Mouse (Mus musculus) fat pad, adult 2 months (tissue): ENCODE results near the gene Mob3a.

Source experiments
- DNase-seq: peaks from one replicate; pipeline ENCODE4 v3.0.0-alpha.2; 2011; ENCODE audit warnings: low read depth, low spot score; ENCODE audit errors: extremely low read depth

Gene Mob3a

DNA sequence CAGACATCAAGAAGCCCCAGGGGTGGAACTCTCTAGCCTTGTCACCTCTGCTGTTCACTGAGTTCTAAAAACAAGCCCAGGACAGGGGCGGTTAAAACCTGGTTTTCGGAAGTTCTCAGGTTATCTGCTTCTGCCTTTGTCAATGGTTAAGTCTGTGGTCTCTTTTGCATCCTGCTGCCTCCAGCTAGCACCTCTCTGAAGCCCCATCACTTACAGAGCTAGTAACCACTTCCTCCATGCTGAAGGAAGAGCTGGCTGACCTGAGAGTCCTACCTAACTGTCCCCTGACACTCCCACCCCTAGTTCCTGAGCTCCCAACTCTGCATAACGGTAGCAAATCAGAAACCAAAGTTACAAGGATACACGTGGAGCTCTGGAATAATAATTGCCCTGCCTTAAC, 1.0 kb downstream of the Mob3a start:
- no peak for DNase-seq

- no peak for DNase-seq
Measured at GRCm38 (mm10) chr10:80700038-80700504, 1.7 kb downstream of the Mob3a start.

GRCm38 (mm10) chr10:80698605-80699004, 3.2 kb downstream of the Mob3a start:
- no peak for DNase-seq

GRCm38 (mm10) chr10:80697812-80698211, 4.0 kb downstream of the Mob3a start:
- DNase-seq = no peak

DNA sequence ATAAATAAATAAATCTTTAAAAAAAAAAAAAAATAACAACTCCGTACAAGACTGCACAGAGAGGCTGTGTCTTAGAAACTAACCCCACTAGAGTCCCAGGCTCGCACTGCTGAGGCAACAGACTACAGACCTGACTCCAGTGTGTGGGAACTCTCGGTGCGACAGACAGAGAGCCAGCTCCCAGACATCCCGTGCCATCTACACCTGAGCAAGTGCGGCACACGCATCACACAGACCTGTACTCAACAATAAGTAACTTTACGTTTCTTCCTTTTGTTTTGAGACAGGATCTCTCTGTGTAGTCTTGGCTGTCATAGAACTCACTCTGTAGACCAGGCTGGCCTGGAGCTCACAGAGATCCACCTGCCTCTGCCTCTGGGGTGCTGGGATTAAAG, 4.4 kb downstream of the Mob3a start:
- no peak for DNase-seq

GRCm38 (mm10) chr10:80696502-80697392, 5.0 kb downstream of the Mob3a start:
- no peak for DNase-seq

GRCm38 (mm10) chr10:80695801-80696501, 5.8 kb downstream of the Mob3a start:
- DNase-seq = no peak

- no peak for DNase-seq
Measured at GRCm38 (mm10) chr10:80695186-80695585, 6.6 kb downstream of the Mob3a start.

GRCm38 (mm10) chr10:80694159-80694938, 7.4 kb downstream of the Mob3a start:
- no peak for DNase-seq

DNA sequence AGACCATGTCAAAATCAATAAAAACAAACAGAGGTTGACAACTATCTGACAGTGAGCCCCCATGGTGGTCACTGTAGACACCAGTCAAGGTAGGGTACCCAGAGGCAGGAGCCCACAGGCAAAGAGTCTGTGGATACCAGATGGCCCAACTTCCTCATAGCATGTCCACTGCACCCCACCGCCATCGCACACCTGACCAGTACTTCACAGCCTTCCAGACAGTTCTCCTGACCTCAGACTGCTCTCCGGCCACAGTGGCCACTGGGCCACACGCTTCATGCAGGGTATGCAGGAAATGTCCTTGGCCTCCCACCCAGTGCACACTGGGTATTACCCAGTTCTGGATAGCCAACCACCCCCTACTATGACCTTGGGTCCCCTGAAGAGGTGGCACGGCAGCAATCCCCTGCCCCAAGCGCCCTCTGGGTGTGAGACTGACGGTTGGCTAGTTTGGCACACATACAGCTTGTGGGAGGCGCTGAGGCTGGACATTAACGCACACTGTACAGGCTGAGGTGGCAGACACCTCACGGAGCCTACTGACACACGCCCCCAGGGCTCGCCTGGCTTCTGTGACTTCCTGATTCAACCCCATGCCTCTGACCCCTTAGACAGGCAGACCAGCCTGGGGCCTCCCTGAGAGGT, 8.3 kb downstream of the Mob3a start:
- DNase-seq = no peak

DNA sequence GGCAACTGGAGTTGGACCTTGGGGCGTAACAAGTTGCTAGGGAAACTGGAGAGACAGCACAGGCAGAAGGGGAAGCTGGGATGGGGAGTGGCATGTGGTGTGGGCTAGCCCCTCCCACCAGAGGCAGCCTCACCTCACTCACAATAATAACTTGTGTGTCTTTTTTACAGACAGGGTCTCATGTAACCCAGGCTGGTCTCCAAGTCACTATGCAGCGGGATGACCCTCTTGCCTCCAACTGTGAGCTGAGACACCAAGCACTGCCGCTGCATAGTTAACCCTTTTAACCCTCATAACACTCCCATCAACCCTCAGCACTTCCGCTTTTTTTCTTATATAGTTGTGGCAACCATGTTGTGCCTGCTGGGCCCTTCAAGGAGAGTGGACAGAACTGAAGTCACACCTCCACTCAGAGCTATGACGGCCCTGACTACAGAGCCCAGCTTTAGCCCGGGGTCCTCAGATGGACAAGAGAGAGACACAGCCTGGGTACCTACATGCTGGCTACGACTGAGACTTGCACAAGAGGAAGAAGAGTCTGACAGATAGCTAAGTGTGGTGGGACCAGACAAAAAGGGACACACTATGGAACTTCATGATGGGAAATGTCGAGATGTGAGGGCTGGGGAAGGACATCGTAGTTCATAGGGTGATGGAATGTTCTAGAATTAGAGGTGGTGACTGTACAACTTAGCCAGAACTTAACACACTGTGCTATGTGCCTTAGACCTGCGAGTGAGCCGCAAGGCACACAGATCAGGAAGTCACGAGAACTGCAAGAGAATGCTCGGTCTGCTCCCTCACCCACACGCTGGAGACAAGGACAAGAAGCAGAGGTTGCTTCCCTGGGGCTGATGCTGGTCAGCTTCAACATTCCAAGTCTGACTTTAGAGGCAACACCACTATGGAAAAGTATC, 9.3 kb downstream of the Mob3a start:
- DNase-seq = no peak

DNA sequence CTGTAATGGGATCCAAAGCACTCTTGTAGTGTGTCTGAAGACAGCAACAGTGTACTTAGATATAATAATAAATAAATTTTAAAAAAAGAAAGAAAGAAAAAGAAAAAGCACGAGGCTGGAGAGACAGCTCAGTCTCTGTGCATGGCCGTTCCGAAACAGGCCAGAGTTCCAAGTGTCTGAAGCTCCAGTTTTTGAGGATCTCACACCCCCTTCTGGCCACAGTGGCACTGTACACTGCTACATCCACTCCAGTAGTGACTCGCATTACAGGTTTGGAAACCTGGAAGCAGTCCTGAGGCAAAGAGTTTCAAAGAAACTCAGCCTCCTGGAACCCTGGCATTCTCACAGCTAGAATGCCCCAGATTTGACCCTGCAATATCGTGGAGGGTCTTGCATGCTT, 13.9 kb downstream of the Mob3a start:
- DNase-seq = no peak

DNA sequence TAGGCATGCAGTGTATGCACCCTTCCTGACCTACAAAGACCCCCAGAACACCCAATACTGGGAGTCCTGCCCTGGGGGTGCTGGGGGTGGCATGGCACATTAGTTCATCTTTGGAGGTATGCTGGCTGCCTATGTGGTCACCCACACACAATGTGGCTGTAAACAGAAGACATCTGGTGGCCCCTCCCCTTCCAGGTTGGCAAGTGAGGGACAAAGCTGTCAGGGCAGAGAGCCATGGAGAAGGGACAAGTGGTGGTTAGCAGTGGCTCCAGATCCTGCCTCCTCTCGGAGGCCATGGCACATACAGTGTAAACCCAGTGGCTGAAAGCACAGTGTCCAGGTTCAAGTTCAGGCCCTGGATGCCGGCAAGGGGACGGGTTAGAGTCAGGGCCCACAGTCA, 15.2 kb downstream of the Mob3a start:
- DNase-seq = no peak

GRCm38 (mm10) chr10:80684984-80685383, 16.8 kb downstream of the Mob3a start:
- DNase-seq = no peak

DNA sequence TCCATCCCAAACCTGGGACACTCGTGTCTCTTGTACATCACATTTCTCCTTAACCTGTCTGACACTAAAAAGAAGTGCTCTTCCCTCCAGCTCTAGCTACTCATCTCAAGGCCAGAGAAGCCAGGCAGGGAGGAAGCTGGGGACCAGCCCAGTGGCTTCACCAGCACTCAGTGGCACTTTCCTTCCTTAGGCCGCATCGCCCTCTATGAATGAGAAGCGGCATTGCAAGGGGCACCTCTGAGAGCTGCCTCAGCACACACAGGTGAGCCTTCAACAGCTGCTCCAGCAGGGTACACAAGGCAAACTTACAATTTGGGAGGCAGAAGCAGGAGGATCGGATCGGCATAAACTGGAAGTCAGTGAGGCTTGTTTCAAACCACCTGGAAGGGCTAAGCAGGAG, 17.6 kb downstream of the Mob3a start:
- DNase-seq = no peak

GRCm38 (mm10) chr10:80683647-80684046, 18.1 kb downstream of the Mob3a start:
- no peak for DNase-seq

DNA sequence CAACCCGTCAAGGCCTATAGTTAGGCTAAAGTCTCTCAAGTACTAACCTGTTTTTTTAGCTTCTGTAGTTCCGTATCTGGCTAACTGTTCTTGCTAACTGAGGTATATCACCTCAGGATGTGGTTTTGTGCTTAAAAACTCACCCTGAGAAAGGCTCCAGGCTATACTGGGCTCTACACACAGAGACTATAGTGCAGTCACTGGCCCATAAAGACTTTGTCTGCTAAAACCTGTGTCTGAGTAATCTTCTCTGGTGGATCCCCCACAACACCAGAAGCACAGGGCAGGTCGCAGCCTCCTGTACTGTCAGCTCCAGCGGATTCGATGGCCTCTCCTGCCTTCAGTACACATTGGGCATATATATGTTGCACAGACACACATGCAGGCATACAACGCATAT, 19.8 kb downstream of the Mob3a start:
- no peak for DNase-seq

DNA sequence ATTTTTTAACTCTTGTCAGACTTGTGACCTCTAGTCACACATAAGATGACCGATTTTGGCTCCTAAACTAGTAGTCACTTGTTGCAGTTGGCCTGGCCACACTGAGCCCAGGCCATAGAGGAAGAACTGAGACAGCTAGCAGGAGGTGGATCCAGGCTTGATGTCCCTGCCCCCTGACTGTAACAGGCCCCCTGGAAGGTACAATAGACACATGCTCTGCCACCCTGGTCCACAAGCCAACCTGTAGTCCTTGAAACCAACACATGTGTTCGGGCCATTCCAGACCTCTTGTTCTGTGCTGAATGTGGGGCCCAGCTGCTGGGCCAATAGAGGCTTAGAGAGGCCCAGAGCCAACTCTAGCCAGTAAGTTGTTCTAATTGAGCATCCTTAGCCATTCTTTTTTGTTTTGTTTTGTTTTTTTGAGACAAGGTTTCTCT, 21.5 kb downstream of the Mob3a start:
- DNase-seq = no peak

DNA sequence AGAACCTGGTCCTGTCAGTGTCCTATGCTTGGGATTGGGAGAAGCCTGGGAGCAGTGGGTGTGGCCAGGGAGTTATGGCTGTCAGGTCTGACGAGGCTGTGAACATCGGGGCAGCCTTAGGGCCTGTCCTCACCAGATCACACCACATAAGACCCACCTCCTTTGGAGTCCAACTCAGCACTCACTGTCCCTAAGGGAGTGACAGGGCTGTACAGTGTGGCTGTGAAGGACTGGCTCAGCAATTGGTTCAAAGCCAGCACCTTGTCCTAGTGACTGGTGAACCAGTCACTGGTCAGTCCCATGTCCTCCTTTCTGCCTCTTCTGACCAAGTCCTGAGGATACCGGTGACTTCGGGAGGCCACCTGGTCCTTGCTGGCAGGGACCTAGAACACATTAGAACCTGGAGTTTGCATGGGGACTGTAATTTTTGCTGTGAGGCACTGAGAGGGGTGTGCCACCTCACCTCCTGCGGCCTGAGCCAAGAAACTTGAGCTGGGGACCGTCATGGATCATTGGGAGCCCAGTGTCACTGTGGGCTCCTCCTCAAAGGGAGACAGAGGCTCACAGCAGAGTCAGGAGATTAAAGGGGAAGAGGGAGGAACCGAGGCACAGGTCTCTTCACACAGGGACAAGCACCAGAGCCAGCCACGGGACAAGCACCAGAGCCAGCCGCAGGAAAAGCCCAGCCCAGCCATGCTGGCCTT, 22.1 kb downstream of the Mob3a start:
- peak; percentile 81 for DNase-seq
